Mouse (Mus musculus): ENCODE measurements around the gene Adcy2.

GRCm38 (mm10) chr13:69033532-69033931 is 34.2 kb upstream of the Adcy2 start:
- TF ChIP-seq GATA1 (IDR thresholded peaks at IDR 0.05; ENCODE audit: borderline replicate concordance, low read length) = no peak
- no peak for TF ChIP-seq FLI1 (IDR thresholded peaks at IDR 0.05; ENCODE audit: low read length)

Measured in megakaryocyte, embryonic 14.5 days (primary cell).